Mouse (Mus musculus): ENCODE measurements around the gene Tmc7.

Gene Tmc7

DNA sequence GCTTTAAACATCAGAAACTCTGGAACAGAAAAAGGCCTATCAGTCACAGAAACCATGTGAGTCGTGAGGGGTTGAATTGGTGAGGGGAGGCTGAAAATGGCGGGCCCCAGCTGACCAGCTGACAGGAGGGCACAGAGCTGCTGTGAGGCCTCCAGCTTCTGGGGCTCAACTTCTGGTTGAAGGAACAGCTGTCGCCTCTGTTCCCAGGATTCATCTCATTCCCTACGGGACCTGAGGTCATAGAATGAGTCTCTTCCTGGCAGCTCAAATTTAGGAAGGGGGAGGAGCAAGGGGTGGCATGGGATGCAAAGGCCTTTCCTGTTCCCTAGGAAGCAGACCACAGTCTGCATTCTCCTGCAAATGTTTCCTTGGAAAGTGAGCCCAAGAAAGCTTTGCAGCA is 80.7 kb downstream of the Tmc7 start:
- DNase-seq (ENCODE audit: extremely low read depth, low read depth, low spot score), result no peak

GRCm38 (mm10) chr7:118502333-118502732 is 82.2 kb downstream of the Tmc7 start:
- DNase-seq (ENCODE audit: extremely low read depth, low read depth, low spot score), result no peak

DNA sequence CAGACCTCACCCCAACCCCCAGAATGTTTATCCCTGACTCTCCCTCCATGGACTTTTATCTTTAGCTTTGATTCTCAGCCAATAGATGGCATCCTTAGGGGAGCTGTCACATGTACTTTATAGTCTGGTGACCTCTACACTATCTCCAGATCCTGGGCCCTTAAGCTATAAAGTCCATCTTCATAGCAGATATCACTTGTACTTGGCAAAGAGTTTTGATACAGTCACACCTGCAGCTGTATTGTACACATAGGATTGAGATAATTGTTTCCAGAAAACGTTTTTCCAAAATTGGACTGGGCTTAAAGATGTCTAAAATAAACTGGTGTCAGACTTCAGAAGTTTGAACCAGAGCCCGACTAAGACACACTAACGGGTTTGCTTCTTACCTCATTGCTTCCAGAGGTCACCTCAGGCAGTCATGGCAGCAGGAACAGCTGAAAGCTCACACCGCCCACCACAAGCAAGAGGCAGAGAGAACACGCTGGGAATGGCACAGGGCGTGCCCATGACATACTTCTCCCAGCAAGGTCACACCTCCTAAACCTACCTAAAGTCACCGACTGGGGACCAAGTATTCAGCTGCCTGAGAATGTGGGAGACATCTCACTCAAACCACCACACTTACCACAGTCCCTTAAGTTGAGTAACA is 84.6 kb downstream of the Tmc7 start:
- no peak for DNase-seq (ENCODE audit: extremely low read depth, low read depth, low spot score)

DNA sequence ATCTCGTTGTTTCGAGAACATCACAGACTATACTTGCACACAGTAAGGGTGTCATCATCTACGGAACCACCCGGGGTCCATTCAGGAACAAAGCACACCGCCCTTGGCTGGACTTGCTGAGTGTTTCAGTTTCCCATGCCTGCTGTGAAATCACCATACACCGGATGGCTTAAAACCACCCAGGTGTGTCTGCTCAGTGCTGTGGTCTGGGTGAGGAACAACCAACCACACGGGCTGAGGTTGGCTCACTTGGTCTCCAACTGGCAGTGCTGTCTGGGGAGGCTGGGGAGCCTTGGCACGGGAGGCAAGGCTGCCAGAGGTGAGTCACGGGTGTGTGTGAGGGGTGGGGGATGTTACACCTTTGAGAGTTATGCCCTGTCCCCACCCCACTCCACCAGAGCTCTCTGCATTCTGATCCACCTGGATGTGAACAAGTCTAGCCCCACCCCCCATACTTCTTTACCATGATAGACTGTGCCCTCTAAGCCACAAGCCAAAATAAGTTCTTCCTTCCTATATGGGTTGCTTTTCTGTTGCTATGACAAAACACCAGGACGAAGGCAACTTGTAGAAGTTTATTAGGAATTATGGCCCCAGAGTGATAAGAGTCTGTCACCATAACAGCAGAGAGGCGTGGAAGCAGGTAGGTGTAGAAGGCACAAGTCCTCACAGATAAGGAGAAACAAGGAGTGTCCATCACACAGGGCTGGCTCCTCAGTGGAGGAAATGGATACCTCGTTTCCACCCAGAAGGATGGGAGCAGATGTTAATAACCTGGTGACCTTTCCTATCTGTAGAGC is 85.4 kb downstream of the Tmc7 start:
- no peak for DNase-seq (ENCODE audit: extremely low read depth, low read depth, low spot score)

GRCm38 (mm10) chr7:118494892-118495579 is 89.5 kb downstream of the Tmc7 start:
- no peak for DNase-seq (ENCODE audit: extremely low read depth, low read depth, low spot score)

DNA sequence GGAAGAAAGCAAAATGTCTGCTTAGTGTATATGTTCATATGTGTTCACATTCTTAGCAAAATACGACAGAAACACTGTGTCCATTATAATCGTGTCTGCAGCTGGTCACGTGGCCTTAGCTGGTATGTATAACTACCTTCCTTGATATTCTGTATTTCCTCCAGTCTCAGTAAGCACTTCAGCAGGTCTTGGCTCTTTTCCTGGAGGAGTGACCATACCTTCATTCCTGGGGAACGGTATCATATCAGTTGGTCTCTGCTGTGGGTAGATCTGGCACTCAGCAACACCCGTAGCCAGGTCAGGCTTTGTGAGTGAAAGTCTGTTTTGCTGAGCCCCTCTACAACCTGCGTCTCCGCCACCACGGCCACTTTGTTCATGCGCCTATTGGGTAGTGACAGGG is 90.6 kb downstream of the Tmc7 start:
- DNase-seq (ENCODE audit: extremely low read depth, low read depth, low spot score), result no peak

- DNase-seq (ENCODE audit: extremely low read depth, low read depth, low spot score), result no peak
Observed at GRCm38 (mm10) chr7:118491431-118492147, 92.9 kb downstream of the Tmc7 start, which contains the start of gene Itpripl2. Itpripl2 (minus strand) TSS chr7:118491975.

GRCm38 (mm10) chr7:118490666-118491430 is 93.7 kb downstream of the Tmc7 start:
- DNase-seq (ENCODE audit: extremely low read depth, low read depth, low spot score), result no peak

DNA sequence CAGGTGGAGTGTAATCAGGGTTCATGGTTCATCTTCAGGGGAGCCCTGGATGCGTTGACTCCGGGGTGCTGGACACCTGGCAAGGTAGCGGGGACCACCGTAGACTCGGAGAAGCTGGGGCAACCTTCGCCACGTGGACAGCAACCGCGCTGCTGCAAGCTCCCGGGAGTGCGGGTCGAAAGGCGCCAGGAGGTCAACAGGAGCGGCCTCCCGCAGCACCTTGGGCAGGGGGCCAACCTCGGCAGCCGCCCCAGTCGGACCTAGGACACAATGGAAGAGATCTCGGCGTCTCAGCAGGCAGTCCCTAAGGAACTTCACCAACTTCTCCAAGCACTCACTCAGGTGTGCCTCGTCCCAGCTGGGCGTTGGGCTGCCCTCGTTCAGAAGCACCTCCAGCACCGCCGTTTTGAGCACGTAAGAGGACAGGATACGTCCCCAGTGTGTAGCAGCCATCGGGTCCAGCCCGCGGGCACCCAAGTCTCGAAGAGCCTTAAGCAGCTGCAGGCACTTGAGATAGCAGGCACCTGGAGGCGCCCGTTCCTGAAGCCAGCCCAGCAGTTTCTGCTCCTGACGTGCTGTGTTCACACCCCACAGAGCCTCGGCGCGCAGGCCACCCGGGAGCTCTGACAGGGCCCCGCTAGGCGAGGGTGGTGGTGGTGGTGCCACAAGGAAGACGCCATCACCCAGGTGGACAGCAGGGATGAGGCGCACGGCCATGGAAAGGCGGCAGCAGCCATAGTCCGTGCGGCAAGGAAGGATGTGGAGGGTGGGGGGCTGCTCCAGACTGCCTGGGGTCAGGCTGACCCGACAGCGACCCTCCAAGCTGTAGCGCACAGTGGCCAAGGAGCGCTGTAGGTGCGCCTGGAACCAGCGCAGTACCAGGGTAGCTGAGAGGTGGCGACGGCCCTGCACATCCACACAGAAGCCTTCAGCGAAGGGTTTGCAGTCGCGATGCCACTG is 94.5 kb downstream of the Tmc7 start:
- DNase-seq (ENCODE audit: extremely low read depth, low read depth, low spot score), result no peak

- no peak for DNase-seq (ENCODE audit: extremely low read depth, low read depth, low spot score)
Observed at GRCm38 (mm10) chr7:118488060-118488664, 96.4 kb downstream of the Tmc7 start.

DNA sequence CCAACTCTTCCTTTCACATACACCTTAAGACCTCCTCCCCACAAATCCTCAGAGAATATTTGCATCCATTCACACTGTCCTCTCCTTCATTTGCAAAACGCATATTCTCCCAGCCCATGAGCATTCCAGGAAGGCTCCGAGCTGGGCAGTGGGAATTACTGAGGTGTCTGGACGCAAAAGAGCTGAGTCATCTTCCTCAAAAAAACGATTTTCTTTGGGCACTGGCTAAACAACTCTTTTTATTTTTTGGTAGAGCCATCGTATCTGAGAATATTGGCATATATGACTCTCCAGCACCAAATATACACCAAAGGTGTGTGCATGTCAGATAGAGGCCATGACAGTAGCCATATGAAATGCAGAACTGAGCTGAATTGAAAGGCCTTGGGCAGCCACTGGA is 97.6 kb downstream of the Tmc7 start:
- no peak for DNase-seq (ENCODE audit: extremely low read depth, low read depth, low spot score)
